Mouse (Mus musculus) neural tube, postnatal 0 days (tissue): Measurements from ENCODE around the gene Tcte3. TPM values are rescaled to one million over a fixed set of nuclear protein-coding genes. Genes with fewer than 3 reads are reported as not detected.

Experiments used
- polyA plus RNA-seq: library from polyadenylated mRNA; unstranded; fragments of >200 nt; fragmentation: Nextera tagmentation; extraction: Ambion mirVana; gene quantifications from 2 replicates; pipeline ENCODE4 v1.2.1, GENCODE M21; 2015

The Tcte3 gene
- polyA plus RNA-seq: 0.90 and 1.4 TPM in 2 replicates

DNA sequence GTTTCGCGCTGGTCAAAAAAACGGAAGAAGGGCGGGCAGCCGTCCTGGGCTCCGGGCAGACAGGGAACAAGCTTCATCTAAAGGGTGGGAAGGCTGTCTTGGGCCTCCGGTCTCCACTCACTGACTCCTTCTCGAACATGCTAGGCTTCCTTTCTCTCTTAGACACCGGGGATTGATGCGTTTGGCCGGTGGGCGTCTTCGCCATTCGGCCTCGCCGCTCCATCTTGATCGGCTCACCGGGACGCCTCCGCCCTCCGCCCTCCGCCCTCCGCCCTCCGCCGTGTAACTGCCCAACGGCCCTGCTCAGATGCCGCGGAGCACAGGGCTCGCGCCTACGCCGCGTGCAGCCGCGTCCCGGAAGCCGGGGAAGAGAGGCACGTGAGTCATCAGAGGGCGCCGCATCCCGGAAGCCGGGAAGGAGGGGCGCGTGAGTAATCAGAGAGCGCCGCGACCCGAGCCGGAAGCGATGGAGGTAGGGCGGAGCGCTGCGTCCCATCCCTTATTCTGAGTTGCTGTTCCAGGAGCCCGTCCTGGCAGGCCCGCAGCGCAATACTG is at the start of gene Tcte3, which contains the start of the genes Ermard and Gm3448:
Tcte3 (minus strand) TSS at position 314 of the 555 bp plus-strand sequence.
Ermard (plus strand) TSS at position 34 of the 555 bp plus-strand sequence.
Gm3448 (minus strand) TSS at position 363 of the 555 bp plus-strand sequence.

DNA sequence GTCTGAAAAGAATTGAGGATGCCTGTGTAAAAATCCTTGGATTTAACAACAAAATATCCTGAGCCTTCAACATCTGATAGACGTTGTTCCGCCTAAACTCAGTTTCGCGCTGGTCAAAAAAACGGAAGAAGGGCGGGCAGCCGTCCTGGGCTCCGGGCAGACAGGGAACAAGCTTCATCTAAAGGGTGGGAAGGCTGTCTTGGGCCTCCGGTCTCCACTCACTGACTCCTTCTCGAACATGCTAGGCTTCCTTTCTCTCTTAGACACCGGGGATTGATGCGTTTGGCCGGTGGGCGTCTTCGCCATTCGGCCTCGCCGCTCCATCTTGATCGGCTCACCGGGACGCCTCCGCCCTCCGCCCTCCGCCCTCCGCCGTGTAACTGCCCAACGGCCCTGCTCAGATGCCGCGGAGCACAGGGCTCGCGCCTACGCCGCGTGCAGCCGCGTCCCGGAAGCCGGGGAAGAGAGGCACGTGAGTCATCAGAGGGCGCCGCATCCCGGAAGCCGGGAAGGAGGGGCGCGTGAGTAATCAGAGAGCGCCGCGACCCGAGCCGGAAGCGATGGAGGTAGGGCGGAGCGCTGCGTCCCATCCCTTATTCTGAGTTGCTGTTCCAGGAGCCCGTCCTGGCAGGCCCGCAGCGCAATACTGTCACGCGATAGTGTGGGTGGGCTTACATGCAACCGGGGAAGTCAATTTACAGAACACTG is 31.4 kb downstream of the Tcte3 start, which contains the start of gene Gm3435:
Gm3435 (plus strand) TSS at position 471 of the 708 bp plus-strand sequence.

DNA sequence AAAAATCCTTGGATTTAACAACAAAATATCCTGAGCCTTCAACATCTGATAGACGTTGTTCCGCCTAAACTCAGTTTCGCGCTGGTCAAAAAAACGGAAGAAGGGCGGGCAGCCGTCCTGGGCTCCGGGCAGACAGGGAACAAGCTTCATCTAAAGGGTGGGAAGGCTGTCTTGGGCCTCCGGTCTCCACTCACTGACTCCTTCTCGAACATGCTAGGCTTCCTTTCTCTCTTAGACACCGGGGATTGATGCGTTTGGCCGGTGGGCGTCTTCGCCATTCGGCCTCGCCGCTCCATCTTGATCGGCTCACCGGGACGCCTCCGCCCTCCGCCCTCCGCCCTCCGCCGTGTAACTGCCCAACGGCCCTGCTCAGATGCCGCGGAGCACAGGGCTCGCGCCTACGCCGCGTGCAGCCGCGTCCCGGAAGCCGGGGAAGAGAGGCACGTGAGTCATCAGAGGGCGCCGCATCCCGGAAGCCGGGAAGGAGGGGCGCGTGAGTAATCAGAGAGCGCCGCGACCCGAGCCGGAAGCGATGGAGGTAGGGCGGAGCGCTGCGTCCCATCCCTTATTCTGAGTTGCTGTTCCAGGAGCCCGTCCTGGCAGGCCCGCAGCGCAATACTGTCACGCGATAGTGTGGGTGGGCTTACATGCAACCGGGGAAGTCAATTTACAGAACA is 62.8 kb downstream of the Tcte3 start, which contains the start of the genes 9030025P20Rik and Gm3417:
9030025P20Rik (plus strand) TSS at position 107 of the 677 bp plus-strand sequence.
Gm3417 (minus strand) TSS at position 429 of the 677 bp plus-strand sequence.

Other genes starting within 250 kb of the Tcte3 start
- gene Wdr27, start 98.3 kb downstream of the Tcte3 start, polyA plus RNA-seq: 12.2 and 12.9 TPM in 2 replicates
- 20.4 and 24.6 TPM in 2 replicates for gene 1600012H06Rik, start 98.3 kb downstream of the Tcte3 start, polyA plus RNA-seq
- 15.4 and 21.4 TPM in 2 replicates for gene Phf10, start 80.2 kb downstream of the Tcte3 start, polyA plus RNA-seq
- 5.2 and 5.6 TPM in 2 replicates for gene 9030025P20Rik, start 63.0 kb downstream of the Tcte3 start, polyA plus RNA-seq
- 1.7 TPM in 1 of 2 replicates, not detected in the other for gene Gm3417, start 62.7 kb downstream of the Tcte3 start, polyA plus RNA-seq
- gene Gm3435, start 31.3 kb downstream of the Tcte3 start, polyA plus RNA-seq: 6.3 and 7.0 TPM in 2 replicates
- gene Ermard, start 280 bp downstream of the Tcte3 start, polyA plus RNA-seq: 58.2 and 66.2 TPM in 2 replicates
- 3.4 and 4.9 TPM in 2 replicates for gene Gm3448, start within 50 bp of the Tcte3 start, polyA plus RNA-seq